In the genomic region with DNA sequence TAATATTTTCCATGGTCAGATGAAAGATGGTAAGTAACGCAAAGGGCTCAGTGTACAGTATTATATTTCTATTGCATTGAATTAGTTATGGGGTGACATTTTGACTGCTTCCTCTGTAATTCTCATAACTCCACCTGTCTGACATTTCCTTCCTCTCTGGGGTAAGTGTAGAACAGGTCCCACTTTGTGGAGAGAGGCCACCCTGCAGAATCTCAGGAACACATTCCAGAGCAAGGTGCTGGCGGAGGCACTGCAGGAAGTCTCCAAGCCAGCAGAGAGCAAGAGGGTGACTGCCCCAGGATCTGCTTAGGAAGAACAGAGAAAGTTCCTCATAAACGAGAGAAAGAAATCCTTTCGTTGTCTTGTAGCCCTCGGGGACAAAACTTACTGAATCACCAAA, we compare ENCODE assay signal across 23 mouse cellular contexts.
A peak's percentile ranks its signal among the peaks of the same experiment; 100 is the strongest.
DNase-seq lines count a peak whose midpoint lies in the region; ATAC-seq and TF ChIP-seq lines count a peak whose summit lies in the region.
"Had no signal": no experiment of that assay in that cellular context is flagged by ENCODE, and none has a peak within 500 bp of the region (broad histone marks: within the 10 kb centered on the region; RNA-seq: fewer than 3 reads in every experiment).

No protein-coding gene starts in this region.

- H3K27ac ChIP-seq in heart, adult 2 months = no peak overlapping the region
- no peak overlapping the region for H3K27ac ChIP-seq in kidney, postnatal 0 days
- peak overlapping the region; percentile 42; the same call in 1 of the 2 replicates for H3K27ac ChIP-seq in lung, embryonic 16.5 days (ENCODE audit: low read length)
- H3K27ac ChIP-seq in limb, embryonic 14.5 days (replicated peaks; ENCODE audit: low read depth, low read length) = 0 out of 2 replicates have a peak overlapping the region, but pooled peaks have one; percentile 13
- H3K27ac ChIP-seq: limb, embryonic 12.5 days; liver, embryonic 12.5 days had no signal

- no peak for ATAC-seq in kidney, postnatal 0 days (replicated peaks; ENCODE audit: low FRiP score, low read depth)
- ATAC-seq in lung, embryonic 16.5 days (ENCODE audit: low read depth) = peak; percentile 69; the same call in 1 of the 2 replicates
- peak; percentile 26; the same call in 1 of the 2 replicates for ATAC-seq in limb, embryonic 14.5 days (ENCODE audit: low FRiP score, low read depth)
- ATAC-seq: activated CD4-positive, CD25-positive, alpha-beta regulatory T cell, adult 4 months; forebrain, embryonic 14.5 days; hindbrain, embryonic 16.5 days; liver, embryonic 12.5 days; liver, postnatal 0 days had no signal

- no peak overlapping the region for H3K9ac ChIP-seq in heart, adult 2 months (ENCODE audit: low read depth, low read length)
- no peak overlapping the region for H3K9ac ChIP-seq in kidney, postnatal 0 days (ENCODE audit: low read depth, low read length)
- no peak overlapping the region for H3K9ac ChIP-seq in lung, embryonic 16.5 days (ENCODE audit: low read length)
- H3K9ac ChIP-seq in limb, embryonic 14.5 days (ENCODE audit: low read depth, low read length, severe bottlenecking) = no peak overlapping the region
- H3K9ac ChIP-seq: limb, embryonic 12.5 days; liver, embryonic 12.5 days; liver, postnatal 0 days had no signal

- intact Hi-C loops in heart, adult 2 months (cut with DNase I) = no loop called here

- 52% methylated on average over 5 of the region's 5 CpGs for WGBS in heart, adult 2 months
- WGBS in kidney, postnatal 0 days = 39% methylated on average over 5 of the region's 5 CpGs
- 41% methylated on average over 5 of the region's 5 CpGs for WGBS in lung, embryonic 16.5 days
- WGBS in limb, embryonic 14.5 days = 38% methylated on average over 5 of the region's 5 CpGs

- TF ChIP-seq POLR2A in heart, adult 2 months (IDR thresholded peaks at IDR 0.05; ENCODE audit: insufficient read depth, low read depth, low read length) = no peak
- no peak for TF ChIP-seq POLR2A in limb, embryonic 14.5 days (IDR thresholded peaks at IDR 0.05; ENCODE audit: borderline replicate concordance, extremely low read depth, insufficient read depth, insufficient read length)

- peak; percentile 81 for DNase-seq in heart, adult 11 months
- DNase-seq in heart, adult 2 months = no peak
- peak; percentile 42 for DNase-seq in kidney, postnatal 0 days (ENCODE audit: low spot score)
- DNase-seq in kidney, adult 9 months = no peak
- no peak for DNase-seq in lung, postnatal 14 days
- no peak for DNase-seq in limb, embryonic 14.5 days (ENCODE audit: low spot score)
- no peak for DNase-seq in thymus, postnatal 25 days
- DNase-seq: adrenal gland, adult 2 months; cerebellum, adult 2 months; cerebellum, postnatal 25 days; gastrocnemius, postnatal 36 days; heart, postnatal 14 days; layer of hippocampus, adult 9-11 months; liver, postnatal 0 days; midbrain, embryonic 14.5 days; retina, postnatal 1 day; right cerebral cortex, postnatal 14 days had no signal

- H3K4me2 ChIP-seq in kidney, postnatal 0 days (ENCODE audit: low read length) = no peak overlapping the region
- H3K4me2 ChIP-seq in lung, embryonic 16.5 days (ENCODE audit: low read depth, low read length) = no peak overlapping the region
- H3K4me2 ChIP-seq in limb, embryonic 14.5 days (replicated peaks; ENCODE audit: low read depth, low read length, severe bottlenecking) = no peak overlapping the region
- H3K4me2 ChIP-seq: limb, embryonic 12.5 days; liver, embryonic 12.5 days had no signal

- no peaks in the 10 kb centered on the region for H3K4me1 ChIP-seq in heart, adult 2 months (ENCODE audit: control insufficient read depth, insufficient read depth, low read length)
- H3K4me1 ChIP-seq in kidney, postnatal 0 days (replicated peaks; ENCODE audit: insufficient read depth, low read length) = 0 out of 2 replicates have a peak, but pooled peaks cover 8% of the 10 kb centered on the region
- H3K4me1 ChIP-seq in lung, embryonic 16.5 days (replicated peaks; ENCODE audit: control insufficient read depth, insufficient read depth, low read length) = peaks cover 15% of the 10 kb centered on the region; the same call in 1 of the 2 replicates
- H3K4me1 ChIP-seq in limb, embryonic 14.5 days (ENCODE audit: control insufficient read depth, insufficient read depth, low read length) = peaks cover 19% of the 10 kb centered on the region
- H3K4me1 ChIP-seq: liver, embryonic 12.5 days had no signal

- no peaks in the 10 kb centered on the region for H3K36me3 ChIP-seq in heart, adult 2 months (ENCODE audit: control insufficient read depth, insufficient read depth, low read length)
- H3K36me3 ChIP-seq in kidney, postnatal 0 days (ENCODE audit: insufficient read depth, low read length) = no peaks in the 10 kb centered on the region
- no peaks in the 10 kb centered on the region for H3K36me3 ChIP-seq in lung, embryonic 16.5 days (ENCODE audit: control insufficient read depth, insufficient read depth, low read length)
- H3K36me3 ChIP-seq in limb, embryonic 14.5 days (ENCODE audit: control insufficient read depth, insufficient read depth, low read length) = no peaks in the 10 kb centered on the region
- H3K36me3 ChIP-seq: limb, embryonic 12.5 days; liver, embryonic 12.5 days had no signal

- no peaks in the 10 kb centered on the region for H3K79me2 ChIP-seq in heart, adult 2 months (replicated peaks; ENCODE audit: control insufficient read depth, insufficient read depth, low read length)

- H3K4me3 ChIP-seq in heart, adult 2 months = no peak overlapping the region
- H3K4me3 ChIP-seq in kidney, postnatal 0 days (replicated peaks; ENCODE audit: low read depth, low read length) = no peak overlapping the region
- H3K4me3 ChIP-seq in lung, embryonic 16.5 days (ENCODE audit: low read length) = no peak overlapping the region
- no peak overlapping the region for H3K4me3 ChIP-seq in limb, embryonic 14.5 days (replicated peaks; ENCODE audit: low read length)
- H3K4me3 ChIP-seq: limb, embryonic 12.5 days; liver, embryonic 12.5 days had no signal

- TF ChIP-seq EP300 in heart, adult 2 months (IDR thresholded peaks at IDR 0.05; ENCODE audit: insufficient read depth, low read depth, low read length) = no peak

- TF ChIP-seq CTCF in heart, adult 2 months (IDR thresholded peaks at IDR 0.05) = no peak
- no peak for TF ChIP-seq CTCF in kidney, postnatal 0 days (IDR thresholded peaks at IDR 0.05; ENCODE audit: low read depth)

- H3K27me3 ChIP-seq in heart, adult 2 months (ENCODE audit: control insufficient read depth, insufficient read depth, low read length) = no peaks in the 10 kb centered on the region
- no peaks in the 10 kb centered on the region for H3K27me3 ChIP-seq in kidney, postnatal 0 days (ENCODE audit: insufficient read depth, low read length)
- H3K27me3 ChIP-seq in lung, embryonic 16.5 days (ENCODE audit: control insufficient read depth, insufficient read depth, low read depth, low read length) = no peaks in the 10 kb centered on the region
- no peaks in the 10 kb centered on the region for H3K27me3 ChIP-seq in limb, embryonic 14.5 days (ENCODE audit: control insufficient read depth, insufficient read depth, low read length)
- H3K27me3 ChIP-seq: liver, embryonic 12.5 days had no signal

- H3K9me3 ChIP-seq in kidney, postnatal 0 days (replicated peaks; ENCODE audit: low read length) = no peaks in the 10 kb centered on the region
- H3K9me3 ChIP-seq in lung, embryonic 16.5 days (ENCODE audit: control insufficient read depth, low read length) = no peaks in the 10 kb centered on the region
- 0 out of 2 replicates have a peak, but pooled peaks cover 3% of the 10 kb centered on the region for H3K9me3 ChIP-seq in limb, embryonic 14.5 days (ENCODE audit: control insufficient read depth, low read length)

Comparison
In these comparisons a context has a peak if more than half of its experiments do, and no peak if none do; other contexts are left out.
1. DNase-seq: peak in heart, adult 11 months (single experiment) and kidney, postnatal 0 days (single experiment); none in heart, adult 2 months (0 of 2), kidney, adult 9 months (single experiment), lung, postnatal 14 days (single experiment), limb, embryonic 14.5 days (single experiment) and thymus, postnatal 25 days (single experiment).
2. H3K27ac ChIP-seq: peak in lung, embryonic 16.5 days (single experiment) and limb, embryonic 14.5 days (single experiment); none in heart, adult 2 months (single experiment) and kidney, postnatal 0 days (single experiment).